Mouse (Mus musculus): ENCODE results near the gene Vwa8.
A peak's percentile ranks its signal among the peaks of the same experiment; 100 is the strongest.

Gene Vwa8

GRCm38 (mm10) chr14:79177754-79178153 lies 328.9 kb downstream of the Vwa8 start:
- no peak for DNase-seq (ENCODE audit: low read depth in 2 of 2, low spot score in 2 of 2)

GRCm38 (mm10) chr14:79178247-79178646 lies 329.4 kb downstream of the Vwa8 start:
- DNase-seq (ENCODE audit: low read depth in 2 of 2, low spot score in 2 of 2): no peak

- DNase-seq (ENCODE audit: low read depth in 2 of 2, low spot score in 2 of 2): peak; percentile 36 to 48
Measured at GRCm38 (mm10) chr14:79180078-79180730, 331.4 kb downstream of the Vwa8 start.

GRCm38 (mm10) chr14:79181748-79182147 lies 332.9 kb downstream of the Vwa8 start:
- no peak for DNase-seq (ENCODE audit: low read depth in 2 of 2, low spot score in 2 of 2)

GRCm38 (mm10) chr14:79182801-79183200 lies 333.9 kb downstream of the Vwa8 start:
- no peak for DNase-seq (ENCODE audit: low read depth in 2 of 2, low spot score in 2 of 2)

GRCm38 (mm10) chr14:79183261-79183660 lies 334.4 kb downstream of the Vwa8 start:
- no peak for DNase-seq (ENCODE audit: low read depth in 2 of 2, low spot score in 2 of 2)

- DNase-seq (ENCODE audit: low read depth in 2 of 2, low spot score in 2 of 2): no peak
Measured at GRCm38 (mm10) chr14:79184071-79184470, 335.2 kb downstream of the Vwa8 start.

- no peak for DNase-seq (ENCODE audit: low read depth in 2 of 2, low spot score in 2 of 2)
Measured at GRCm38 (mm10) chr14:79185018-79185685, 336.3 kb downstream of the Vwa8 start.

GRCm38 (mm10) chr14:79186976-79187375 lies 338.1 kb downstream of the Vwa8 start:
- DNase-seq (ENCODE audit: low read depth in 2 of 2, low spot score in 2 of 2): no peak

GRCm38 (mm10) chr14:79196711-79197110 lies 347.9 kb downstream of the Vwa8 start:
- no peak for DNase-seq (ENCODE audit: low read depth in 2 of 2, low spot score in 2 of 2)

- DNase-seq (ENCODE audit: low read depth in 2 of 2, low spot score in 2 of 2): no peak
Measured at GRCm38 (mm10) chr14:79198066-79198465, 349.2 kb downstream of the Vwa8 start.

GRCm38 (mm10) chr14:79200133-79200891 lies 351.5 kb downstream of the Vwa8 start:
- DNase-seq (ENCODE audit: low read depth in 2 of 2, low spot score in 2 of 2): no peak

GRCm38 (mm10) chr14:79200892-79201285 lies 352.0 kb downstream of the Vwa8 start:
- DNase-seq (ENCODE audit: low read depth in 2 of 2, low spot score in 2 of 2): no peak

GRCm38 (mm10) chr14:79202722-79203362 lies 354.0 kb downstream of the Vwa8 start:
- no peak for DNase-seq (ENCODE audit: low read depth in 2 of 2, low spot score in 2 of 2)

GRCm38 (mm10) chr14:79203496-79204158 lies 354.8 kb downstream of the Vwa8 start:
- DNase-seq (ENCODE audit: low read depth in 2 of 2, low spot score in 2 of 2): no peak

GRCm38 (mm10) chr14:79204866-79205265 lies 356.0 kb downstream of the Vwa8 start:
- no peak for DNase-seq (ENCODE audit: low read depth in 2 of 2, low spot score in 2 of 2)

GRCm38 (mm10) chr14:79206210-79206609 lies 357.4 kb downstream of the Vwa8 start:
- no peak for DNase-seq (ENCODE audit: low read depth in 2 of 2, low spot score in 2 of 2)

GRCm38 (mm10) chr14:79208468-79208867 lies 359.6 kb downstream of the Vwa8 start:
- no peak for DNase-seq (ENCODE audit: low read depth in 2 of 2, low spot score in 2 of 2)

GRCm38 (mm10) chr14:79209813-79210212 lies 361.0 kb downstream of the Vwa8 start:
- DNase-seq (ENCODE audit: low read depth in 2 of 2, low spot score in 2 of 2): no peak

- DNase-seq (ENCODE audit: low read depth in 2 of 2, low spot score in 2 of 2): no peak
Measured at GRCm38 (mm10) chr14:79212380-79212991, 363.6 kb downstream of the Vwa8 start.

GRCm38 (mm10) chr14:79214129-79214528 lies 365.3 kb downstream of the Vwa8 start:
- DNase-seq (ENCODE audit: low read depth in 2 of 2, low spot score in 2 of 2): no peak
